In genomic region chr10:95762632-95763031, GRCm38 (mm10) we compare ENCODE assay signal across 18 mouse cellular contexts.
DNase-seq lines count a peak whose midpoint lies in the region; ATAC-seq and TF ChIP-seq lines count a peak whose summit lies in the region.
"Had no signal": no experiment of that assay in that cellular context is flagged by ENCODE, and none has a peak within 500 bp of the region (broad histone marks: within the 10 kb centered on the region; RNA-seq: fewer than 3 reads in every experiment).

No protein-coding gene starts in this region.

- H3K27me3 ChIP-seq in C2C12 (ENCODE audit: control insufficient read depth, insufficient read depth, insufficient read length): no peaks in the 10 kb centered on the region
- no peaks in the 10 kb centered on the region for H3K27me3 ChIP-seq in intestine, embryonic 16.5 days (replicated peaks; ENCODE audit: control insufficient read depth, insufficient read depth, low read length)
- no peaks in the 10 kb centered on the region for H3K27me3 ChIP-seq in kidney, postnatal 0 days (ENCODE audit: insufficient read depth, low read length)
- H3K27me3 ChIP-seq in hindbrain, embryonic 16.5 days (replicated peaks; ENCODE audit: control insufficient read depth, insufficient read depth, low read length): no peaks in the 10 kb centered on the region
- no peaks in the 10 kb centered on the region for H3K27me3 ChIP-seq in embryonic facial prominence, embryonic 10.5 days (replicated peaks; ENCODE audit: low read depth, poor library complexity, severe bottlenecking)
- H3K27me3 ChIP-seq: forebrain, embryonic 15.5 days; liver, embryonic 15.5 days had no signal

- peak; percentile 12 to 43 for DNase-seq in adrenal gland, adult (ENCODE audit: inconsistent age in 2 of 2, low spot score in 1 of 2)
- no peak for DNase-seq in adrenal gland, adult 8-10 months
- DNase-seq in kidney, postnatal 0 days (ENCODE audit: low spot score): peak; percentile 57
- DNase-seq in retina, embryonic 14.5 days (ENCODE audit: low spot score): no peak
- DNase-seq in embryonic facial prominence, embryonic 10.5 days (ENCODE audit: low spot score): no peak
- DNase-seq: B cell, adult 2 months; cerebellum, adult 8-10 months; gastrocnemius, adult 2 months; layer of hippocampus, postnatal 36 days; right cerebral cortex, adult 18-20 months had no signal

- no peaks in the 10 kb centered on the region for H3K36me3 ChIP-seq in C2C12 (ENCODE audit: control insufficient read depth, insufficient read depth)
- H3K36me3 ChIP-seq in intestine, embryonic 16.5 days (ENCODE audit: control insufficient read depth, insufficient read depth, low read length): no peaks in the 10 kb centered on the region
- no peaks in the 10 kb centered on the region for H3K36me3 ChIP-seq in kidney, postnatal 0 days (ENCODE audit: insufficient read depth, low read length)
- H3K36me3 ChIP-seq in hindbrain, embryonic 16.5 days (ENCODE audit: control insufficient read depth, insufficient read depth, low read length): no peaks in the 10 kb centered on the region
- no peaks in the 10 kb centered on the region for H3K36me3 ChIP-seq in embryonic facial prominence, embryonic 10.5 days (replicated peaks)
- H3K36me3 ChIP-seq: forebrain, embryonic 15.5 days; G1E; heart, embryonic 10.5 days; limb, embryonic 10.5 days; liver, embryonic 15.5 days had no signal

- no peak overlapping the region for H3K9ac ChIP-seq in intestine, embryonic 16.5 days (ENCODE audit: low read depth, low read length)
- H3K9ac ChIP-seq in kidney, postnatal 0 days (ENCODE audit: low read depth, low read length): no peak overlapping the region
- no peak overlapping the region for H3K9ac ChIP-seq in hindbrain, embryonic 16.5 days (ENCODE audit: low read depth, low read length)
- H3K9ac ChIP-seq: forebrain, embryonic 15.5 days; liver, embryonic 15.5 days had no signal

- H3ac ChIP-seq in C2C12 (ENCODE audit: control insufficient read depth, insufficient read length, low read depth): peak overlapping the region; percentile 42

- H3K4me2 ChIP-seq in intestine, embryonic 16.5 days (ENCODE audit: low read depth, low read length): 0 out of 2 replicates have a peak overlapping the region, but pooled peaks have one; percentile 5
- no peak overlapping the region for H3K4me2 ChIP-seq in kidney, postnatal 0 days (ENCODE audit: low read length)
- H3K4me2 ChIP-seq in hindbrain, embryonic 16.5 days (ENCODE audit: low read length): no peak overlapping the region
- H3K4me2 ChIP-seq: forebrain, embryonic 15.5 days; liver, embryonic 15.5 days had no signal

- no peaks in the 10 kb centered on the region for H3K79me2 ChIP-seq in C2C12 (ENCODE audit: control insufficient read depth, insufficient read depth)

- 27% methylated on average over 8 of the region's 8 CpGs for WGBS in intestine, embryonic 16.5 days
- 15% methylated on average over 8 of the region's 8 CpGs for WGBS in kidney, postnatal 0 days
- WGBS in hindbrain, embryonic 16.5 days: 84% methylated on average over 8 of the region's 8 CpGs
- WGBS in embryonic facial prominence, embryonic 10.5 days: 75% methylated on average over 8 of the region's 8 CpGs

- no peak for TF ChIP-seq CTCF in C2C12 (IDR thresholded peaks at IDR 0.05; ENCODE audit: control insufficient read depth, insufficient read depth, insufficient read length)
- TF ChIP-seq CTCF in kidney, postnatal 0 days (IDR thresholded peaks at IDR 0.05; ENCODE audit: low read depth): no peak

- H3K27ac ChIP-seq in intestine, embryonic 16.5 days (ENCODE audit: low read length): no peak overlapping the region
- H3K27ac ChIP-seq in kidney, postnatal 0 days: peak overlapping the region; percentile 47; the same call in 1 of the 2 replicates
- no peak overlapping the region for H3K27ac ChIP-seq in hindbrain, embryonic 16.5 days (ENCODE audit: low read depth, low read length)
- H3K27ac ChIP-seq in embryonic facial prominence, embryonic 10.5 days (replicated peaks): no peak overlapping the region
- H3K27ac ChIP-seq: forebrain, embryonic 15.5 days; gastrocnemius, adult 2 months; heart, embryonic 10.5 days; limb, embryonic 10.5 days; liver, embryonic 15.5 days had no signal

- H3K79me3 ChIP-seq in C2C12 (ENCODE audit: low read depth): no peaks in the 10 kb centered on the region

- no peaks in the 10 kb centered on the region for H3K9me3 ChIP-seq in intestine, embryonic 16.5 days (ENCODE audit: control insufficient read depth, low read length)
- H3K9me3 ChIP-seq in kidney, postnatal 0 days (replicated peaks; ENCODE audit: low read length): no peaks in the 10 kb centered on the region
- no peaks in the 10 kb centered on the region for H3K9me3 ChIP-seq in hindbrain, embryonic 16.5 days (ENCODE audit: control insufficient read depth, low read length)
- no peaks in the 10 kb centered on the region for H3K9me3 ChIP-seq in embryonic facial prominence, embryonic 10.5 days
- H3K9me3 ChIP-seq: forebrain, embryonic 15.5 days; G1E; heart, embryonic 10.5 days; limb, embryonic 10.5 days; liver, embryonic 15.5 days had no signal

- H3K4me1 ChIP-seq in intestine, embryonic 16.5 days (ENCODE audit: control insufficient read depth, insufficient read depth, low read length): peaks cover 15% of the 10 kb centered on the region; the same call in 1 of the 2 replicates
- H3K4me1 ChIP-seq in kidney, postnatal 0 days (replicated peaks; ENCODE audit: insufficient read depth, low read length): no peaks in the 10 kb centered on the region
- H3K4me1 ChIP-seq in hindbrain, embryonic 16.5 days (ENCODE audit: control insufficient read depth, insufficient read depth, low read depth, low read length): no peaks in the 10 kb centered on the region
- peaks cover 2% of the 10 kb centered on the region; the same call in 1 of the 2 replicates for H3K4me1 ChIP-seq in embryonic facial prominence, embryonic 10.5 days
- H3K4me1 ChIP-seq: forebrain, embryonic 15.5 days; liver, embryonic 15.5 days had no signal

- no peak overlapping the region for H3K4me3 ChIP-seq in C2C12 (ENCODE audit: insufficient read depth, poor library complexity, severe bottlenecking)
- no peak overlapping the region for H3K4me3 ChIP-seq in intestine, embryonic 16.5 days (ENCODE audit: low read length)
- H3K4me3 ChIP-seq in kidney, postnatal 0 days (replicated peaks; ENCODE audit: low read depth, low read length): no peak overlapping the region
- H3K4me3 ChIP-seq in hindbrain, embryonic 16.5 days (ENCODE audit: low read length): no peak overlapping the region
- no peak overlapping the region for H3K4me3 ChIP-seq in embryonic facial prominence, embryonic 10.5 days
- H3K4me3 ChIP-seq: forebrain, embryonic 15.5 days; gastrocnemius, adult 2 months; heart, embryonic 10.5 days; limb, embryonic 10.5 days; liver, embryonic 15.5 days had no signal

- ATAC-seq in intestine, embryonic 16.5 days: peak; percentile 41
- peak; percentile 73; the same call in 1 of the 2 replicates for ATAC-seq in kidney, postnatal 0 days (replicated peaks; ENCODE audit: low FRiP score, low read depth)
- no peak for ATAC-seq in hindbrain, embryonic 16.5 days
- ATAC-seq: forebrain, embryonic 15.5 days had no signal

TF ChIP-seq in C2C12, 6 proteins besides CTCF, POLR2A, EP300 and RAD21:
- TF ChIP-seq MAX (IDR thresholded peaks at IDR 0.05) (no peak), MYOG (IDR thresholded peaks at IDR 0.05; ENCODE audit: control insufficient read depth, extremely low read depth, insufficient read length) (no peak), MYOD1 (IDR thresholded peaks at IDR 0.05; ENCODE audit: control insufficient read depth, insufficient read length, low read depth) (peak; percentile 79), USF1 (IDR thresholded peaks at IDR 0.05; ENCODE audit: low read depth) (no peak), FOSL1 (IDR thresholded peaks at IDR 0.05; ENCODE audit: insufficient read depth, low read length, poor library complexity, severe bottlenecking) (peak; percentile 76)

Comparison
In these comparisons a context has a peak if more than half of its experiments do, and no peak if none do; other contexts are left out.
1. DNase-seq: peak in adrenal gland, adult (2 of 2) and kidney, postnatal 0 days (single experiment); none in adrenal gland, adult 8-10 months (single experiment), retina, embryonic 14.5 days (single experiment) and embryonic facial prominence, embryonic 10.5 days (single experiment).